Mouse (Mus musculus) MEL (cell line): ENCODE data around the gene Epb41l2. TPM values are rescaled to one million over a fixed set of nuclear protein-coding genes. Genes with fewer than 3 reads are reported as not detected.

Source experiments
- DNase-seq: peaks from one replicate; pipeline ENCODE4 v3.0.0; 2011; ENCODE audit warnings: low read depth, low spot score
- H3K27ac ChIP-seq: 2 replicates; pipeline ENCODE4 v1.5.1; 2012; ENCODE audit warnings: low read depth, mild to moderate bottlenecking, control low read depth, low read length, moderate library complexity; ENCODE audit not compliant: control insufficient read depth
- H3K27me3 ChIP-seq, 2 experiments: fragments of 150-350 bp in 1 of 2; sonication (generic) in 1 of 2; 2 replicates each; pipeline ENCODE4 v1.6.1; 2012; ENCODE audit warnings: low read length in 2 of 2, mild to moderate bottlenecking in 2 of 2, improper control_type of control experiment in 1 of 2, moderate library complexity in 1 of 2; ENCODE audit not compliant: insufficient read depth in 2 of 2, control insufficient read depth in 1 of 2
- H3K36me3 ChIP-seq, 2 experiments: 2 replicates each; pipeline ENCODE4 v1.6.1; 2012 to 2014; ENCODE audit warnings: low read length in 2 of 2, improper control_type of control experiment in 1 of 2, inconsistent platforms in 1 of 2, mild to moderate bottlenecking in 1 of 2; ENCODE audit not compliant: insufficient read depth in 2 of 2, control insufficient read depth in 1 of 2
- H3K4me1 ChIP-seq, 2 experiments: fragments of 150-350 bp in 1 of 2; sonication (generic) in 1 of 2; 2 replicates each; pipeline ENCODE4 v1.6.1; 2012; ENCODE audit warnings: low read length in 2 of 2, improper control_type of control experiment in 1 of 2, mild to moderate bottlenecking in 1 of 2; ENCODE audit not compliant: insufficient read depth in 2 of 2, control insufficient read depth in 1 of 2
- H3K4me3 ChIP-seq, 2 experiments: fragments of 150-350 bp in 1 of 2; sonication (generic) in 1 of 2; 2 replicates each; pipeline ENCODE4 v1.5.1; 2012; ENCODE audit warnings: low read depth in 2 of 2, low read length in 2 of 2, mild to moderate bottlenecking in 2 of 2, moderate library complexity in 2 of 2, control low read depth in 1 of 2, improper control_type of control experiment in 1 of 2; ENCODE audit not compliant: control insufficient read depth in 1 of 2, insufficient read depth in 1 of 2
- H3K79me2 ChIP-seq: 2 replicates; pipeline ENCODE4 v1.6.1; 2012; ENCODE audit warnings: mild to moderate bottlenecking, low read length, moderate library complexity; ENCODE audit not compliant: control insufficient read depth, poor library complexity, insufficient read depth
- H3K9ac ChIP-seq: 2 replicates; pipeline ENCODE4 v1.6.1; 2012; ENCODE audit warnings: low read depth, mild to moderate bottlenecking, control low read depth, low read length, moderate library complexity; ENCODE audit not compliant: control insufficient read depth, poor library complexity, severe bottlenecking
- H3K9me3 ChIP-seq: fragments of 150-350 bp; sonication (generic); replicated peaks from 2 replicates; pipeline ENCODE4 v1.6.1; 2012; ENCODE audit warnings: mild to moderate bottlenecking, low read length, improper control_type of control experiment, moderate library complexity; ENCODE audit not compliant: insufficient read depth
- BHLHE40 ChIP-seq: IDR thresholded peaks from 2 replicates; pipeline ENCODE4 v1.6.1; 2012; ENCODE audit warnings: low read depth, mild to moderate bottlenecking, inconsistent platforms, low read length, improper control_type of control experiment, borderline replicate concordance
- ETS1 ChIP-seq: IDR thresholded peaks from 2 replicates; pipeline ENCODE4 v1.6.1; 2012; ENCODE audit warnings: low read depth, mild to moderate bottlenecking, inconsistent platforms, low read length, improper control_type of control experiment, moderate library complexity
- GATA1 ChIP-seq: IDR thresholded peaks from 2 replicates; pipeline ENCODE4 v1.6.1; 2011; ENCODE audit warnings: low read depth, low read length, improper control_type of control experiment
- JUND ChIP-seq: IDR thresholded peaks from 2 replicates; pipeline ENCODE4 v1.6.1; 2011; ENCODE audit warnings: low read depth, mild to moderate bottlenecking, improper control_type of control experiment, low read length
- KAT2A ChIP-seq: conservative IDR thresholded peaks from 2 replicates; pipeline ENCODE4 v1.6.1; 2012; ENCODE audit warnings: low read depth, low read length, improper control_type of control experiment, inconsistent platforms
- MAFK ChIP-seq: IDR thresholded peaks from 2 replicates; pipeline ENCODE4 v1.6.1; 2011; ENCODE audit warnings: low read depth, mild to moderate bottlenecking, low read length, improper control_type of control experiment, borderline replicate concordance
- MEF2A ChIP-seq: IDR thresholded peaks from 2 replicates; pipeline ENCODE4 v1.6.1; 2014; ENCODE audit warnings: low read depth, mild to moderate bottlenecking, inconsistent platforms, low read length, improper control_type of control experiment; ENCODE audit not compliant: poor library complexity, insufficient replicate concordance, severe bottlenecking; ENCODE audit errors: extremely low read depth
- MYB ChIP-seq: IDR thresholded peaks from 2 replicates; pipeline ENCODE4 v1.6.1; 2011; ENCODE audit warnings: mild to moderate bottlenecking, low read depth, low read length, improper control_type of control experiment
- POLR2A ChIP-seq, 2 experiments: IDR thresholded peaks; 2 replicates each; pipeline ENCODE4 v1.6.1; 2011 to 2012; ENCODE audit warnings: low read length in 2 of 2, mild to moderate bottlenecking in 2 of 2, control low read depth in 1 of 2, improper control_type of control experiment in 1 of 2, low read depth in 1 of 2, moderate library complexity in 1 of 2; ENCODE audit not compliant: control insufficient read depth in 1 of 2, insufficient read depth in 1 of 2, poor library complexity in 1 of 2
- SIN3A ChIP-seq: IDR thresholded peaks from 2 replicates; pipeline ENCODE4 v1.6.1; 2012; ENCODE audit warnings: low read length, improper control_type of control experiment, inconsistent platforms
- TAL1 ChIP-seq: IDR thresholded peaks from 2 replicates; pipeline ENCODE4 v1.6.1; 2012; ENCODE audit warnings: mild to moderate bottlenecking, inconsistent platforms, low read length, moderate library complexity, mixed read lengths
- TBP ChIP-seq: IDR thresholded peaks from 2 replicates; pipeline ENCODE4 v1.8.0; 2011; ENCODE audit warnings: low read depth, low read length, improper control_type of control experiment
- TCF12 ChIP-seq: IDR thresholded peaks from 2 replicates; pipeline ENCODE4 v1.6.1; 2014; ENCODE audit warnings: low read depth, mild to moderate bottlenecking, inconsistent platforms, low read length, improper control_type of control experiment, moderate library complexity
- UBTF ChIP-seq: IDR thresholded peaks from 2 replicates; pipeline ENCODE4 v1.6.1; 2012; ENCODE audit warnings: low read depth, mild to moderate bottlenecking, inconsistent platforms, low read length, improper control_type of control experiment, moderate library complexity, borderline replicate concordance; ENCODE audit not compliant: insufficient read depth
- USF1 ChIP-seq: IDR thresholded peaks from 2 replicates; pipeline ENCODE4 v1.6.1; 2014; ENCODE audit warnings: low read depth, mild to moderate bottlenecking, inconsistent platforms, low read length, improper control_type of control experiment, moderate library complexity
- USF2 ChIP-seq, 2 experiments: IDR thresholded peaks; 2 replicates each; pipeline ENCODE4 v1.6.1; 2011 to 2012; ENCODE audit warnings: improper control_type of control experiment in 2 of 2, low read length in 2 of 2, borderline replicate concordance in 1 of 2, inconsistent platforms in 1 of 2, low read depth in 1 of 2, mild to moderate bottlenecking in 1 of 2; ENCODE audit not compliant: insufficient read depth in 1 of 2
- ZC3H11A ChIP-seq: IDR thresholded peaks from 2 replicates; pipeline ENCODE4 v1.6.1; 2012; ENCODE audit warnings: low read depth, mild to moderate bottlenecking, inconsistent platforms, low read length, improper control_type of control experiment
- ZKSCAN1 ChIP-seq: IDR thresholded peaks from 2 replicates; pipeline ENCODE4 v1.6.1; 2012; ENCODE audit warnings: low read depth, mild to moderate bottlenecking, inconsistent platforms, low read length, improper control_type of control experiment, moderate library complexity
- ZNF384 ChIP-seq: IDR thresholded peaks from 2 replicates; pipeline ENCODE4 v1.6.1; 2012; ENCODE audit warnings: low read depth, mild to moderate bottlenecking, inconsistent platforms, low read length, improper control_type of control experiment
- polyA plus RNA-seq, 2 experiments: library from polyadenylated mRNA; stranded (reverse) in 1 of 2; unstranded in 1 of 2; fragments of >175 nt in 1 of 2; fragments of >200 nt in 1 of 2; gene quantifications; 2 replicates each; pipeline versions ENCODE4 v1.2.1 to v1.2.4; 2012; ENCODE audit warnings: low replicate concordance in 2 of 2, low read depth in 1 of 2; ENCODE audit not compliant: insufficient read length in 2 of 2, insufficient read depth in 1 of 2, missing spikeins in 1 of 2
- total RNA-seq: library from RNA; depleted of rRNA; stranded (reverse); fragments of 300-350 nt; gene quantifications from 2 replicates; pipeline ENCODE4 v1.2.3, GENCODE M21; 2012

Gene Epb41l2
- total and polyA plus RNA-seq, 3 experiments = 4.7 to 23.7 TPM; not detected in 1

DNA sequence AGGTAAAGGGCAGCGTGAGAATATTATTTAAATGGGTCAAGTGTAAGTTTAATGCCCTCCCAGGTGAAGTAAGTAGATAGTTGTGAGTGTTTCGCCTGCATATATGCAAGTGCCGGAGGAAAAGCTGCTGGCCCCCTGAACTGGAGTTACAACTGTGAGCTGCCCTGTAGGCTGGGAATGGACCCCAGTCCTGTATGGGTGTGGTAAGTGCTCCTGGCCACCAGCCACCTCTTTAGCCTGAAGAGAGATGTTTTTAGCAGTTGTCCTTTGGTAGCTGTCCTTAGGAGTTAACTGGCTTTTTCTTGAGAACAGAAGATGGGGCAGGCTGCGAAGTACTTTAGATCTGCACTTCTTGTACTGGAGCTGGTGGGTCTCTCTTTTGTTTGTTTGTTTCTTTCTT lies 69.7 kb downstream of the Epb41l2 start:
- DNase-seq = no peak
- no peaks in the 10 kb centered on the region for H3K79me2 ChIP-seq
- no peaks in the 10 kb centered on the region for H3K4me1 ChIP-seq
- no peak overlapping the region for H3K27ac ChIP-seq
- no peaks in the 10 kb centered on the region for H3K27me3 ChIP-seq
- H3K36me3 ChIP-seq = no peaks in the 10 kb centered on the region
- TF ChIP-seq MAFK (no peak), USF2 (IDR thresholded peaks at IDR 0.05; ENCODE audit: borderline replicate concordance in 1 of 2, insufficient read depth in 1 of 2, low read depth in 1 of 2, low read length in 2 of 2) (no peak), UBTF (no peak), ZNF384 (no peak), SIN3A (no peak), MEF2A (no peak), TAL1 (no peak), TBP (no peak), GATA1 (no peak)
- H3K9ac ChIP-seq = no peak overlapping the region
- H3K4me3 ChIP-seq = no peak overlapping the region
- H3K9me3 ChIP-seq = no peaks in the 10 kb centered on the region

DNA sequence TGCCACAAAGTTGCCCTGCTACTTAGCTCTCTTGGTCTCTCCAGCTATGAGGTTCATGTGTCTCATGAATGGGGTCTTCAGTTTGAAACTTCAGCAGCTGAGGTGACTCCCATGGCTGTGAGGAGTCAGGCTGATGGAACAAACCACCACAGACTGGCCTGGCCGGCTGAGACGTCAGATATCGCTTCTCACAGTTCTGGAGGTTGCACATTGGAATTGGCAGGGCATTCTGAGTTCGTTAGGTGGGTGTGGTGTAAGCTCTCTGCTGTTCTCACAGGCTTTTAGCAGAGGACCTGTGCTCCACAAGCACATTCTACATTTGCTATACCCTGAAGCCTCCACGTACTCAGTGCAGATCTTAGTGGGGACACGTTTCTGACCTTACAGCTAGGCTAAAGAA lies 71.3 kb downstream of the Epb41l2 start:
- no peaks in the 10 kb centered on the region for H3K27me3 ChIP-seq
- TF ChIP-seq ETS1 = no peak
- no peak for TF ChIP-seq TBP
- TF ChIP-seq MYB = no peak
- no peak for TF ChIP-seq BHLHE40
- TF ChIP-seq JUND = no peak
- no peak for TF ChIP-seq TCF12
- TF ChIP-seq ZKSCAN1 = no peak
- no peak for TF ChIP-seq USF1
- TF ChIP-seq KAT2A = no peak
- no peak for TF ChIP-seq ZC3H11A
- no peak for TF ChIP-seq POLR2A (IDR thresholded peaks at IDR 0.05; ENCODE audit: control insufficient read depth in 1 of 2, insufficient read depth in 1 of 2, low read depth in 1 of 2, low read length in 2 of 2, poor library complexity in 1 of 2)
- no peak for TF ChIP-seq UBTF
- no peak for TF ChIP-seq MAFK
- TF ChIP-seq, all 39 proteins: peak for 0
- Histone ChIP-seq H3K4me1 (no peaks in the 10 kb centered on the region), H3K79me2 (no peaks in the 10 kb centered on the region), H3K9ac (no peak overlapping the region), H3K4me3 (no peak overlapping the region), H3K36me3 (no peaks in the 10 kb centered on the region), H3K27ac (no peak overlapping the region), H3K9me3 (no peaks in the 10 kb centered on the region)
- no peak for DNase-seq
